Mouse (Mus musculus) urinary bladder, postnatal 10 days (tissue): Measurements from ENCODE around the gene Rragd.

Experiments used
- DNase-seq: peaks from one replicate; pipeline ENCODE4 v3.0.0; 2022; ENCODE audit warnings: low spot score

Rragd gene

DNA sequence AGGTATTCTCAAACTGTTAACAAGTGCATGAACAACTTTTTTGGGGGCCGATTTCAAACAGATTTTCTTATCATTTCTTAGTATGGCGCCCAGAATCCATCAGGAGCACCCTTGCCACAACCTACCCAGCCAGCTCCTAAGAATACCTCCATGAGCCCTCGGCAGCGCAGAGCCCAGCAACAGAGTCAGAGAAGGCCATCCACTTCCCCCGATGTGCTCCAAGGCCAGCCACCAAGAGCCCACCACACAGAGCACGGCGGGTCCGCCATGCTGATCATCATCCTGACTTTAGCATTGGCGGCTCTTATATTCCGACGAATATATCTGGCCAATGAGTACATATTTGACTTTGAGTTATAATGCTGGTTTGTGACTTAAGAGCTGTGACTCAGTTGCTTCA, 66.8 kb downstream of the Rragd start:
- no peak for DNase-seq

DNA sequence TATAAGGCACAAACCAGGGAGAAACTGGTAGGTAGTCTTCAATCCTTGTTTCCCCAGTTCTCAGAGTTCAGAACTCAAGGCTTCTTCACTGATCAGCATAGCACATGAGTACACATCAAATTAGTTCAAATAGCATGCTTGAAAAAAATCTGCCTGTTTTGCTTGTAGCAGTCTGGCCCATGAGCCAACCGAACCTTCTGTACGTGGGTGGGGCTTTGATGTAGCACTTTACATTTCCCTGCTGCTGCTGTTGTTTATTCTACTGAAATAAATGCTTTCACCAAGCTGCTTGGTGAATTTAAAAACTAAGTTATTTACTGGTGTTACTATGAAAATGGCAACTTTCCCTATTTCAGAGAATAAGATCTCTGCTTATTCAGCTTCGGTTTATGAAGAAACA, 69.2 kb downstream of the Rragd start:
- DNase-seq = no peak

- DNase-seq = no peak
These were observed 69.8 kb downstream of the Rragd start for GRCm38 (mm10) chr4:33052650-33053049.

- no peak for DNase-seq
These were observed 71.6 kb downstream of the Rragd start for GRCm38 (mm10) chr4:33054426-33054825.

DNA sequence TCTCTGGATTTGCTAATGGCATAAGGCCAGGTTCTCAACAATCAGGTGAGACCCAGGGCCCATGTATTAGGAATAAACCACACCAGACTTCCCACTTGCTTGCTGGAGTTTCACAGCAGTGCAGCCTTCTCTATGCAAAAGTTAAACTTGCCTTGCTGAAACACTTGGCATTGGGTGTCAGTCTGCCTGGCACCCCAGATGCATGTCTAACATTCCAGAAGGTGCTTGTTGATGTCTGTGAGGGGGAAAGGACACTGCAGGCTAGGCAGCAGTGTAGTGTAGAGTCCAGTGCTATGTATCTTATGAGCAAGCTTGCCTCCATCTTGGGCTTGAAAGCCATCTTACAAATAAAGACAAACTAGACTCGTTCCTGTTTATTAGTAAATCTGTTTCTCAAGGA, 73.5 kb downstream of the Rragd start:
- no peak for DNase-seq

DNA sequence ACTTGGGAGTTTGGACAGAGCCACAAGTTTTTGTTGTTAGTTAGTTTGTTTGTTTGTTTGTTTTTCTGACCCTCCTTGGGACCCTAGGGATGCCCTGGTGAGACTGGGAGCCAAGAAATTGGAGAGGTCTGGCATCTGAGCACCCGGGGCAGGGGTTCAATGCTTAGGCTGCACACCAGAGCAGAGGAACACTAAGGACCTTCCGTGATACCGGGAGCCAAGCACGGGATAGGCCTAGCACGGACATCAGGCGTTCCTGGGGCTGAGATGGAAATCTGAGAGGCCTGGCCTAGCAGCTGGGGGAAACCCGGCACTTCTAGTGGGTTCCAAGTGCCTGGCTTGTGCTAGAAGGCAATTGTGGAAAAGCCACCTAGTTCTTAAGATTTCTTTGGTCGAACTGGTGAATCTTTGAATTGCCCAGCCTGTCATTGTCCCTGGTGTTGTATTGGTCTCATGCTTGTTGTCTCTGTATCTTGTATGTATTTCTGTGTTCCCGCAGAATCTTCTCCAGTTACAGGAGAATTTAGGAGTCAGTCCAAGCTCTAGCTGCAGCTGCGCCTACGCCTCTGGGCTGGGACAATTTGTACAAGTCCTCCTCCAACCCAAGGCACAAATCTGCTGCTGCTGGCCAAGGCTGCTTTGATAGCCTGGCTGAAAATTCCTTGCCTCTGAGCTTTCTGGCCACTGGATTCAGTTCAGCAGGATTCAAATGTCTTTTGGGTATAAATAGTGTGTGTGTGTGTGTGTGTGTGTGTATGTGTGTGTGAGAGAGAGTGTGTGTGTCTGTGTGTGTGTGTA, 75.3 kb downstream of the Rragd start:
- DNase-seq = no peak

DNA sequence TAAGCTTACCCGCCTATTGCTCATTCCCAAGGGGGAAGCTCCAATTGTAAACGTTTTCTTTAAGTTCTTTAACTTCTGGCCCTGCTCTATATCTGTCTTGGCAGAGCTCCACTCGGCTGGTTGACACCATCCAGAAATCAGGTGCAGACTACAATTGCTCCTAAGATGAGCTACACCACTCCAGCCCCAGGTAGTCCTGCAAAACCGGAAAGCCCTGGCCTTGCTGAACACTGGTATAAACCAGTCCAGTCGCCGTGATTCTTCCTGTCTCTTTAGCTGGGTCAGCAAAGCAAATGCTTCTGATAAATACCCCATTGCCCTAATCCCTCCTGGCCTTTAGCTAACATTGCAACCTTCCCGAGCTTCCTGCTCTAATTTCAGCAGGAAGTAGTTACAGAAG, 78.3 kb downstream of the Rragd start:
- no peak for DNase-seq

- DNase-seq = no peak
These were observed 80.1 kb downstream of the Rragd start, which contains the start of gene Gabrr2 for GRCm38 (mm10) chr4:33062981-33063380. TSS of gene Gabrr2 (plus strand) at chr4:33062999.

- DNase-seq = no peak
These were observed 82.1 kb downstream of the Rragd start for GRCm38 (mm10) chr4:33064986-33065385.

DNA sequence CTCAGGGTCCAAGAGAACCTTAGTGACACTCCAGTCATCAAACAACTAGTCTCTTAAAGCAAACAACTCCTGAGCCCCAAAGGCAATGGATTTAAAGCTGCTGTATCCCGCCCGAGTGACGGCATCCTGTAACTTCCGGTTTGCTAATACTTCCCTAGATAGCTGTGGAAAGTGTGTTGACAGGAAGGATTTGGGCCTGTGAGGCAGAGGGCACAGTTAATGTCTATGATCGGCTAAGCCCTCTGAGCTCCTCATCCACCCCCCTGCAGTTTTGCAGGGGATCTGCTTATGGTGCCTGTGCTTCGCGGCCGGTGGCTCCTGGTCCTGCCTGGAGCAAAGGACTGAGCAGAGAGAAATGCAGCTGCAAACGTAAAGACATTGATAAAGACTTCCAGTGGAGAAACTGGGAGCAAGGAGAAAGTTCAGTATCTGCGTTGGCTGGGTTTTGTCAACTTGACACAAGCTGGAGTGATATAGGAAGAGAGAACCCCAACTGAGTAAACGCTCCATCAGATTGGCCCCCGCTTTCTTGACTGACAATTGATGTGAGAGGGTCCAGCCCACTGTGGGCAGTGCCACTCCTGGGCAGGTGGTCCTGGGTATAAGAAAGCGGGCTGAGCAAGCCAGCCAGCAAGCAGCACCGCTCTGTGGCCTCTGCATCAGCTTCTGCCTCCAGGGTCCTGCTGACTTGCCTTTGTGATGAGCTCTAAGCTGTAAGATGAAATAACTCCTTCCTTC, 83.6 kb downstream of the Rragd start:
- no peak for DNase-seq

DNA sequence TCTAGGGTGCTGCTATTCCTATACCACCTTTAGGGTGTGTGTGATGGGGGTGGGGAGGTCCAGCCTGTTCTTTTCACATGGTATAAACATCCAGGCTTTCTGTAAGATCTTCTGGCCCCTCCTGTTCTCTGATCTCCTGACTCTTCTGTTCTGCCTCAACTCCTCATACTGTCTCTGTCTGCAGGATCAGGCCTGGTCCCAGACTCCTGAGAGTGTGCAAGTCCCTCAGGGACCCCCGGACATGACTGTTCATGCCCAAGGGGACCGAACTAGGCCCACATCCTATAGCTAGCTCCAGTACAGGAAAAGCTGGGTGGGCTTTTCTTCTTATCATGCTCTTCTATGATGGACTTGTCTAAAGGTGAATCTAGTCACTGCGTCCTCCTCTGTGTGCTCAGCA, 84.5 kb downstream of the Rragd start:
- no peak for DNase-seq

DNA sequence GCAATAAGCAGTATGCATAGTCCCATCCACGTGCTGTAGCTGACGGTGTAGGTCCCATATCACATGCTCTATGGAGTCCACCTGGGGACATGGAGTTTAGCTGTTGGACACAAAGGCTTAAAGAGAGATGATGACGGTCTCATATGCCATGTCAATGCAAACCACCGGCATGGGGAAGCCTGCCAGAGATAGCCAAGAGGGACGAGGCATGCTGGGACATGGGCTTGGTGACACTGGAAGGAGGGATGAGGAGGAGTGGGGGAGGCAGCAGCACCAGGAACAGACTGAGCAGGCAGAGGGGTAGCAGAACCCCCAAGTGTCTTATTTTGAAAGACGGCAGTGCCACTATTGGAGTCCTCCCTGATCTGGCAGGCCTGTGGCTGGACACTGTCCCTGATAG, 85.0 kb downstream of the Rragd start:
- no peak for DNase-seq

DNA sequence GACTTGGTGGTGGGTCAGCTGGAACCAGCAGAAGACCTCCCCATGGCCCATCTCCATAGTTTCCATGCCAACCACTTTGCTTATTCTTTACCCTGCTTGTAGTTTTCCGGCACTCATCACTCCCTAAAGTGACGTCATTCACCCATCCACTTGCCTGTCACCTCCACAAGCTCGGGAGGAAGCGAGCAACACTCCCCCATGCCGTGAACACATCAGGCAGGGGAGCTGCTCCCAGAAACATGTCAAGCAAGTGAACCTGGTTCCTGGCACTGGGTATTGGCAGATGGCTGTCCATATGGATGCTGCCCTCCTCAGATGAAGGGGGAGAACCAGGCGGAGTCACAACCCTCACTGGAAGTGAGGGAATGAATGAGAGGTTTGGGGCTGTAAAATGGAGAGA, 86.1 kb downstream of the Rragd start:
- DNase-seq = no peak

DNA sequence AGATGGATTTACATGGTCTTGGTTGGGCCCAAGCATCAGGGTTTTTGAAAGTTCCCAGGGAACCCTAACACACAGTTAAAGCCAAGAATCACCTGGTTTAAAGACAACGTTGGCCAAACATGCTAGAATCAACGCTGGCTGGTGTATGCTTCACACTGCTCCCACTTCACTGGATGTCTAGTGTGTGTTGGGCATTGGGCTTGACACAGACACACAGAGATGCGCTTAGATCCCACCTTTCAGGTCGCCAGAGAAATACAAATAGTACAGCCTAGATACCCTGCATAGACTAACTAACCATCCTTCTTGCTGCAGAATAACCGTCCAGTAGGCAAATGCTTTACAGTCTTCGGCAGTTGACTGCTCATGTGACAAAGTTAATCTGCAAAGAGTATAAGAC, 87.5 kb downstream of the Rragd start:
- DNase-seq = no peak

GRCm38 (mm10) chr4:33071337-33071736, 88.5 kb downstream of the Rragd start:
- no peak for DNase-seq
